Mouse (Mus musculus) heart, embryonic 15.5 days (tissue): ENCODE results near the gene Gas8. TPM values are rescaled to one million over a fixed set of nuclear protein-coding genes. Genes with fewer than 3 reads are reported as not detected.

ENCODE experiments used
- polyA plus RNA-seq: library from polyadenylated mRNA; unstranded; fragments of >200 nt; fragmentation: Nextera tagmentation; extraction: Ambion mirVana; gene quantifications from 2 replicates; pipeline ENCODE4 v1.2.1, GENCODE M21; 2015

Gene Gas8
- polyA plus RNA-seq, 1 experiment from 2014 or later = 12.9 TPM

Other genes starting within 250 kb of the Gas8 start
- 14.5 and 17.0 TPM in 2 replicates for gene Fanca, start 200.3 kb upstream of the Gas8 start, polyA plus RNA-seq
- 0.33 and 1.4 TPM in 2 replicates for gene Spire2, start 186.1 kb upstream of the Gas8 start, polyA plus RNA-seq
- 137 and 144 TPM in 2 replicates for gene Tcf25, start 145.1 kb upstream of the Gas8 start, polyA plus RNA-seq
- 0.08 TPM in 1 of 2 replicates, not detected in the other for gene Mc1r, start 111.7 kb upstream of the Gas8 start, polyA plus RNA-seq
- 2.1 and 21.6 TPM in 2 replicates for gene Tubb3, start 107.4 kb upstream of the Gas8 start, polyA plus RNA-seq
- 25.7 and 33.3 TPM in 2 replicates for gene Def8, start 95.3 kb upstream of the Gas8 start, polyA plus RNA-seq
- gene Afg3l1, start 40.9 kb upstream of the Gas8 start, polyA plus RNA-seq = 40.2 and 41.6 TPM in 2 replicates
- 0.73 and 1.4 TPM in 2 replicates for gene Dbndd1, start 3.4 kb upstream of the Gas8 start, polyA plus RNA-seq
- 6.0 and 7.0 TPM in 2 replicates for gene Rhou, start 135.1 kb downstream of the Gas8 start, polyA plus RNA-seq